Mouse (Mus musculus) kidney, adult 18-20 months (tissue): ENCODE measurements at regions not wholly inside any gene's neighbourhood (a gene's known extent, or its start where the extent isn't known, plus 50 kb on each side); places are given as distances from the start of the nearest gene placed in this dataset.

ENCODE experiments used
- DNase-seq: peaks from one replicate; pipeline ENCODE4 v3.0.0; 2021

DNA sequence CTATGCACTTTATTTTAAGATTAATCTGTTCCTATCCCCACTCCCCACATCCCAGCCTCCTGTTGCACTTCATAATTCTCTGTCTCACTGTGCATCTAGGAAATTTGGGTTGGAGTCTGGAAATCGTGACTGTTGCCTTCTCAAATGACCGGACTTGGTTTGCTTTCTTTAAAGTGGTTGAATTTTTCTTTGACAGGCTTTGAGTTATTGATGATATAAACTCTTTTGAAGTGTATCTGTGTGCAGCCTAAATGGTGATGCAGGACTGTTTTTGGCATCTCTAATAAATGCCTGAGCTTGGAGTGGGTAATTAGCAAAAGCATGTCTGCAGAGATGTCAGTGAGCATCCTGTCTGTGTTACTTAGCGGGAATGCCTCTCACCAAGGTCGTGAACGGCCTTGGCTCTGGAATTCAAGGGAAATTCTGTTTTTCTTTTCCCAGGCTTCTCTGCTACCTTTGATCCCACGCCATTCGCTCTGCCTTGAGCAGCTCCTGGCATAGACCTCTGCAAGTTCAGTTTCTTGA, 292.8 kb upstream of the Igfbp3 start:
- no peak for DNase-seq

DNA sequence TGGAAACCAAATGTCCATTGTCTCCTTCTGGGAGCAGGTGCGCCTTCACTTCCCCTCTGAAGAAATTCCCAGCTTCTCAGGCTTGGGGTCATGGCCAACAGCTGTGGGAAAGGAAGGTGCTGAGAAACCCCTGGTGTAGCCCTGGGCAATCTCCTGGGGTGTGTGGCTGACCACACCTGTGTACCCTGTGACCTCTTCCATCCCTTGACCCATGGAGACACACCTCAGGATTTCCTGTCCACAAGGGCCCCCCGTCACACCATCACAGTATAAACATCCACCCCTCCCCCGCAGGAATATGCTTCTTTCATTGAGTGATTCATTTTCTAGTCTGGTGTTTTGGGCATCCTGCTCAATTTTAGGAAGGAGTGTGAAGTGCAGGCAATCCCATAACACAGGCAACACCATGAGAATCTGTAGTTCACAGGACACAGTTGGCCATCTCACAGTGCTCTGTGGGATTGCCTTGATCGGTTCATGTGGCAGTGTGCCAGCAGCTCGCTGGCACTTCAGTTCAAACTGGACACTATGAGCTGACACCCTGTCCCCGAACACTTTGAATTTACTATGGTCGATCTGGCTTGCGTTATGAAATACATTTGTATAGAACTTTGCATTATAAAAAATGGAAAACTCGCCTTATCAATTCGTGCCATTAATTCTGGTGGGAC, 291.1 kb upstream of the Igfbp3 start:
- peak; percentile 20 for DNase-seq

DNA sequence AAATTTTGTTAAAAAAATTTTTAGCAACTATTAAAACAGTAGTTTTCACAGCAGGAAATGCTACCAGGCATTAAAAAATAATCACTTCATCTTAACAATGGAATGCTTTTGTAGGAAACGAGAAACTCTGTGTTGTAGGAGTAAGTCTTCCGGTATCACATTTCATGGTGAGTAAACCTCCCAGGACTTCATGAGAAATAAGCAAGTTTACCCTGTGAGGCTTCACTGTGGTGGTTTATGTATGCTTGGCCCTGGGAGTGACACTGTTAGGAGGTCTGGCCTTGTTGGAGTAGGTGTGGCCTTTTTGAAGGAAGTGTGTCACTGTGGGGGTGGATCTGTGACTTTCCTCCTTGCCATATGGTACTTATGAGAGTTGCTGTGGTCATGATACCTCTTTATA, 289.0 kb upstream of the Igfbp3 start:
- DNase-seq: no peak

DNA sequence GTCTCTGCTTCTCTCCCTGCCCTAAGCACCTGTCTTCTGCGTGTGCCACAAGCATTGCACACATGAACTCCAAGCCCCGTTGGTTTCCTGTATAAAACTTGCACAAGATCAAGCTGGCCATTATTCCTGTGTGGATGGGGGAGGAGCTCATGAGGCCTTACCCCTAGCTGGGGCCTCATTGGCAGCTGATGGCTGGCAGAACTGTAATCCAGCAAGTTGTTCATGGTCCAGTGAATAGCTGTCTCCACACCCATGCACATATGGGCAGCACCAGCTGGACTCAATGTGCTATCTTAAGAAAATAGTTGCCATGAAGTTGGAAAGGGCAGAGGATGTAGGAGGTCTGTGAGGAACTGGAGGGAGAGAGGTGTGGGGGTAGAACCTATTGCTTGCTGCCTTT, 288.3 kb upstream of the Igfbp3 start:
- no peak for DNase-seq

DNA sequence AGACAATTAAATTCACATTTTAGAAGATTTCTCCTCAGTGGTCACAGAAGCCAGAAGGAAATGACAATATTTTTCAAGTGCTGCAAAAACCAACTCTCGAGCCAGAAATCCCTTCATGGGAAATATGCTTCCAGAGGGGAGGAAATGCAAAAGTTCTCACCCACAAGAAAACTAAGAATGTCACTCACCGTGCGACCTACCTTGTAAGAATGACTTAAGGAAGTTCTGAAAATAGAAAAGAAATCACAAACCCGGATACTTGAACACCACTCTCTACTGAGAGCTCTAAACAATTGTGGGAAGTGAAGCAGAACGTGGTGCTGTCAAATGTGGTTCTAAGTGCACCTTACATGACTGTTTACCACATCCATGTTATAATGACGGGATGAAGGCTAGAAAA, 284.1 kb upstream of the Igfbp3 start:
- DNase-seq: no peak

DNA sequence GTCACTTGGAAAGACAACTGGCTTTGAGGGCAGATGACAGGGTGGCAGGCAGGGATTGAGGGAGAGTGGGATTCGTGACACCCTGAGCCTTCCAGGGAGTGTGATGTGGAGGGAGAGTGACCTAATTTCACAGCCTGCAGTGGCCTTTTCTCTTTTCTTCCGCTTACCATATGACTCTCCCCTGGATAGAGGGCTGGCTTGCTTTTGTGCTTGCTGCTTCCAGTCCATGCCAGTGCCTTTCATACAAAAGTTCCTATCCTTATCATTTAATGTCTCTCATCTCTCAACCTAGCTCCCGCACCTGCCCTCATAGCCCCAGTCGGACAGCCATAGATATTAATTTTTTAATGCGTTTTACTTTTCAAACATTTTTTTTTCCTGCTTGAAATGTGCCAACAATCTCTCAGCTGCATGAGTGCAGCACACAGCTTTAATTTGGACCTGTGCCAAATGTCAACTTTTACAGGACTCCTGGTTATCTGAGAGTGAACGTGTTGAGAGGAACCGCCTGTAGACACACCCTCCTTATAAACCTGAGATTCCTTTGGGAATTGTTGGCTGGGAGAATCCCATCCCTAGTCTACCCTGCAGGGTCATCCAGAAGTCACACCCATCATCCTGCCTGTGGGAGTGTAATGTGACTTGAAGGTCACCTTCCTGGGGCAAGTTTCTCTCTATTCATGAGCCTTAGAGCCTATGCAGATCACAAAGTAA, 260.3 kb upstream of the Igfbp3 start:
- DNase-seq: no peak

DNA sequence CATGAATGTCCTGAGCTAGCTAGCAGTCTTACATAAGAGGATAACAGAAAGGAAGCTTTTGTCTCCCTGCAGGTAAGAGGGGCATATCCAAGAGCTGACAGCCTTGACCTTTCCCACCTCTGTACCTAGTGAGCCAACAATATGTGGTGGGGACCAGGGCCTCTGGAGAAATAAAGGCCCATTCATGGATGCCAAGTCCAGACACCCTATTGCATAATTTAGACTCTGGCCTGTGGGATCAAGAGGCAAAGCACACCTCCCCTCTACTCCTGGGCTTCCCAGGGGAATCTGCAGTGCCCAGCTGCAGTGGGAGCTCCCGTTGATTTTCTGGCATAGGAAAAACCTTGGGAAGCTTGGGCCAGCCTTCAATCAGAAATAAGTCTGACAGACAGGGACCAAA, 251.8 kb upstream of the Igfbp3 start:
- DNase-seq: no peak

DNA sequence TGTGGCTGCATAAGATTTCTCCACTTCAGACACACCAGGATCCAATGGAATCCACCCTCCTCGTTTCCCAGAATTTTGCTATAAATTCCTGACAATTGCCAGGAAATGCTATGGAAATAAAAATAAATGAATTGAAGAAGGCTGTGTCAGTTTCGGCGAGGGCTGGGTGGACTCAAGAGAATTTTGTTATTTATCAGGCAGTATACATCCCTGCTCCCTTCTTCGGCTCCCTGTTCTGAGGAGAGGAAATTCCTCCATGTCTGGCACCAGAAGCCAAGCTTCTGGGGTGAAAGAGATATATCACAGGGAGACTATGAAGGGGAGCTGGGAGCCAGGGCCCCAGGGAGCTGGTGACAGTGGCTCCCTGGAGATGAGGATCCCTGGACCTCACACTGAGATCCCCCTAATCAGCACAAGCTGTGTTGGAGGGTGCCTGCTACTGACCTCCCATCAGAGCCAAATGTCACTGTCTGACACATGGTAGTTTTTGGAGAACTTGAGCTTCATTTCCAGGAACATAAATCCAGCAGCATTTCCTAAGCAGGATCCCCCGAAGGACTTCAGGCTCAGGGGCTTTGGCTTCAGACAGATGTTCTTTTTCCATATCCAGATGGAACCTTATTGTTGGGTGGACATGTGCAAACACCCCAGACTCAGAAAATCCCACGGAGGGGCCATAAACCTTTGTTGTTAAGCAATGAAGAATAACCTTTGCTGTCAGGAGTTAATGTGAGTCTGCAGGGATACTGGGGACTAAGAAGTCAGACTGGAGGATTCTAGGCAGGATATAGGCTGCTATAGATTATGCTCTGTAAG, 248.4 kb upstream of the Igfbp3 start:
- DNase-seq: no peak

DNA sequence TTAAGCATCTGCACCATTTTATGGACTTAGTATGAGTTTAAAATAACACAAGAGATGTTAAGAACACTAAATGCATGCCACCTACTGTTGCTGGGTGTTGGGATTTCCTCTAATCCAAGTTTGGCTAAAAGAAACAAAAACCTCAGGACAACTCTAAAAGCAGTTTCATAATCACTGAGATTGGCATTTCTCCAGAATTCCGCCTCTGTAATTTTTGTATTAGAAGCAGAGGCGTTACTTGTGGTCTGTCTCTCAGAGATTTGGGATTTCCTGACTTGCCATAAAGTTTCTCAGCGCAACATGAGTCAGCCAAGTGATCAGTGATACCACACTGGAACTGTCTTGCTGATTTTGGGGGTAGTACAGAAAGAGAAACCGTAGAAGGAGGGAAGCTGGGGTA, 238.0 kb upstream of the Igfbp3 start:
- DNase-seq: no peak

DNA sequence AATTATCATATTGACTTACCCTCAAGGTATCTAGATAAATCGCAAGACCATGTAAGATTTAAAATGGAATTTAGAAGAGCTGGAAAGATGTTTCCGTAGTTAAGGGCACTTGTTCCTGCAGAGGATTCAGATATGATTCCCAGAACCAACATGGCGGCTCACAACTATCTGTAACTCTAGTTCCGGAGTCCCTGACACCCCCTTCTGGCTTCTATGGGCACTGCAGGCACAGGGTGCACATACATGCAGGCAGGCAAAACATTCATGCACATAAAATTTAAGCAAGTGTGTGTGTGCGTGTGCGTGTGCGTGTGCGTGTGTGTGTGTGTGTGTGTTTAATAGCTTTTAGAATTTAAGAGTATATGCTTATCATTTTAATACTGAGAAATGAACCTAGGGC, 230.8 kb upstream of the Igfbp3 start:
- DNase-seq: no peak

DNA sequence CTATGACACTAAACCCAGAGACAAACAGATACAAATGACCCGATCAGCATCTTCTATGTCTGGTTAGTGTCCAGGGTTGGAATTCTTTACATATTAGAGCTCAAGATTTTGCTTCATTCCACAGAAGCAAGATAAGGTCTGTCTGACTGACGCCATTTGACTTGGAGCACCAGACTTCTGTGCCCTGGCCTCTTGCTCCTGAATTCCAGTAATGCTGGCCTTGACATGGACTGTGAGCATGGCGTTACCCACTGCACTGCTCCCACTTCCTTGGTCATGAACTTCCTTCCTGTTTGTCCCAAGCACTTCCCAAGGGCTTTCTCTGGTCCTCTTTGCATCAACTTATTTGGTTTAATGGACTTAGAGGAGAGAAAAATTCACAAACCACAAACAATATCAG, 225.6 kb upstream of the Igfbp3 start:
- DNase-seq: no peak

DNA sequence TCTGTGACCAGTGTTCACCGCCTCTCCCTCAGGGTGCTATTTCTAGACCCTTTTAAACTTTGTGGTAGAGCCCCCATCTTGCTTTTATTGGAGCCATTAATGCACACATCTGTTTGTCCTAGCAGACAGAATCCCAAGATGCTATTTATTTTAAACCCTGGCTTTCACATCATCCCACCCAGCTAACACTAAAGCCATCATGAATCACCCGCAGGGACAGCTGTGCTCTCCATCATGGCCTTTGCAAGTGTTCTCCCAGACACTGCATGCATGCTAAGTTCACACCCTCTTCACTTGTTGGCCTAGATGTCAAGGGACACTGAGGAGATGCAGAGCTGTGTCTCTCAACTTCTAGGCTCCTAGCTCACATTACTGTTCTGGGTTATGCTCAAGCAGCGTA, 220.9 kb upstream of the Igfbp3 start:
- no peak for DNase-seq

DNA sequence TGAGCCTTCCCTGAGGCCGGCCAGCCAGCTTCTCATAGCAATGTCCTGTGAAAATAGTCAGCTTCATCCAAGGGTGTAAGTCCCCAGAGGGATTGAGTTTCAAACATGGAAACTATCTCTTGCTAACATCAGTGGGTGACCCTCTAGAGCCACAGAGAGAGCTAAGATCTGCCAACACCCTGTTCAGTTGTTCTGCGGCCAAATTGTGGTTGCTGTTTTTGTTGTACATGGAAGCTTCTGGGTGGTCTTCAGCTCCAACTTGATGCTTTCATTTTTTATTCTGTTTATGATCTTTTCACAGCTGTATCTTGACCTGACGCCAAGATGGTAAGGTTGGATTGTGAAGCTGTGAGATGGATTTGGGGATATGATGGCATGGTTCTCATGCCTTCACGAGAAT, 214.0 kb upstream of the Igfbp3 start:
- no peak for DNase-seq

DNA sequence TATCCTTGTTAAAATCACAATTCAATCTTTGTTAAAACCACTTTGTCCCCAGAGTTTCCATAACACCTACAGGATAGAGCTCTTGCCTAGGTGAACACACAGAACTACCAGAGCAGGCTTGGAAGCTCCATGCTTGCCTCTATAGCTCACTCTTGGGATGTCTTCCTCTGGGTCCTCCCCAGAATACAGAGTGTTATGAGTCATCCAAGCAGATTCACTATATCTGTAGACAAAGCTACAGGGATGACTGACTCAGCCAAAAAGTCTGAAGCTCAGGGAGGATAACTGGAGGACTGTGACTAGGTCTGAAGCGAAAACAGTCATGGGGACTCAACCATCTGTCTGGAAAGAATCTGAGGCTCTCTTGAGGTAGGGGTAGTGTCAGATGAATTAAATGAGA, 211.5 kb upstream of the Igfbp3 start:
- DNase-seq: no peak

DNA sequence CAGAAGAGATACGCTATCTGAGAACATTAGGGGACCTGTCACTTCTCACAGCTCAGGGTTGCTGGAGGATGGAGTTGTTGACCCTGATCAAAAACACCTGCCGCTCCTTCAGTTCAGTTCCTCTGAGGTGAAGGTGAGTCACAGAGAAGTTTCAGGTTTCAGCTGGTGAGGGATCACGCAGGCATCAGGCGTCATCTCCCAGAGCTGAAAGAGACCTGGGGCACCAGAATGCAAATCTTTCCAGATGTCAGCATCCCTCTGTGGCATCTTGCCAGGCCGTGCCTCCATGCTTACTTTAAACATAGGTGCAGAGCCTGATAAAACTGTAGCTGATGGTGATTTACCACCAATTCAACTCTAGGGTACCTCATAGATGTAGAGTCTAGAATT, 210.4 kb upstream of the Igfbp3 start:
- no peak for DNase-seq

DNA sequence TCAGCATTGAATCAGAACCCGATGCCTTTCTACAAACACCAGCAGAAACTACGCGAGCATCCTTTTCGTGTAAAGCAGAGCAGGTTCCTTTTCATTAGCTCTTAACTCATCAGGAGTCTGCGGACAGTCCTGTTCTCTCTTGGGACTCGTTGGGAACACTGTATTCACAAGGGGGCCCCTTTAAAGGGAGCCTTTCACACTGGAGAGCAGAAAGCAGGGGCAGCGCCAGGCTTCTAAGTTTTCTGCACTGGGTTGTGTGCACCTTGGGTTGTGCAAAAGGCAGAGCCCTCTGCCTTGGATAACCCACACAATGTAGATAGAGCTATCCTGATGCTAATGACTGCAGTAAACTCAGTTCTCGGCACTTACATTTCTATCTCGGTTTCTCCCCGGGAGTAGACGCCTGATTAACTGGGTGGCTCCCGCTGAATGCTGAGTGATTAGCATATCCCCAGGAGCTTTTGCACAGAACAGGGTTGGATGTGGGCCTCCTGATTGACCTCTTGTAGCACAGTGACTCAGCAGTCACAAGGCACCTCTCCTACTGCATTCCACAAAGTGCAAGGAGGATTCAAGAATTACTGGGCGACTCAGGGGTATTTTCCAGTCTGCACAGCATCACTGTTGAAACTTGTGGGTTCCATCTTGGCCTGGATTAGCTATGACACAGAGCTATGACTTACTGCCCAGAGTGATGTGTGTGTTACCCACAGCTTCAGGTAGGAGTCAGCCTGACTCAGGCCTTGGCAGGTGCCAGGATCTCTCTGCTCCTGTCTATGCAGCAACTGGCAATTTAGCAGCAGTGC, 209.8 kb upstream of the Igfbp3 start:
- peak; percentile 41 for DNase-seq

DNA sequence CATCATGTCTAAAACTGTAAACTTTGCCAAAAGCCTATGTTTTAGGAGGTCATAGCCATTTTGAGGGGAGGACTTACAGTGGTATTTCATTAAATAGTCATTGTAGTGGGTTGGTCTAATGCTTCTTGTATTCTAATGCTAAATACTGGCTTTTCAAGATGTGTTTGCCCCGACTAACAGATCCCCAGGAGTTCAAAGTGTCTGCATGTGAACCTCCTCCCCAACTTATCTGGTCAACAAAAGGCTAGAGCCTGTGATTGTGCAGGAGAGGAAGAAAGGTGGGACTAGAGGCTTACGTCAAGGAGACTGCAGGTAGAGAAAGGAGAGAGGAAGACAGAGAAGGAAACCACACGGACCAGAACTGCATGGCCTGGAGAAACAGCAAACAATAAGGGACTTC, 198.9 kb upstream of the Igfbp3 start:
- DNase-seq: no peak

DNA sequence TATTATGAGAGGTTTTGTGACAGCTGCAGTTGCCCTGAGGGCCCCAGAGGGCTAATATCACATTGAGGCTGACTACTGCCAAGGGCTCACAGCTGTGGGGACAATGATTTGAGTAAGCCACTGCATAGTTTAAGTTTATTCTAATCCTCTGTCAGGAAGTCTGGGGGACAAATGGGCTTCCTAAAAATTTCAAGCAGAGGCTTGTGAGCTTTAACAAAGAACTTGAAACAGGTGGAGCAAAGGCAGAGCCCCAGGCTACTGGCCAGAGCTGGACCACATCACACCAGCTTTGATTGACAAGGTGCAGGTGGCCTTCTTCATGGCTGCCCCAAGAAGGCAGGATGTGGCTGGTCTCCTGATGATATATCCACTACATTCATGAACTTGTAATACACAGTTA, 195.3 kb upstream of the Igfbp3 start:
- no peak for DNase-seq

DNA sequence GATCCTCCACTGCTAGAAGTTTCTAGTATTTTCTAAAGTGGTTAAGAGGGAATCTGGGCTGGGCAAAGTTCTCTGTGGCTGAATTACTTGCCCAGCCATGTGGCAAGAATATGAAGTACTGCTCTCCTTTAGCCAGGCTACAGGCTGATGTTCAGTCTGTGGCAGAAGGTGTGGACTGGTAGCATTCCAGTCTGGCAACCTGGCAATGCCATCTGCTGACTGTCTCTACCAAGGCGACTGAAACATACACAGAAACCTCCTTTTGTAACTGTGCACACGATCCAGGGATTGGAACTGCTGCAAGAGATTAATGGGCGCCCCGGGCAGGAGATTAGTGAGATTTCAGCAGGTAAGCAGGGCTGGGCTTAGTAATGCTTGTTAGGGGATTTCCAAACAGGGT, 190.9 kb upstream of the Igfbp3 start:
- DNase-seq: no peak

DNA sequence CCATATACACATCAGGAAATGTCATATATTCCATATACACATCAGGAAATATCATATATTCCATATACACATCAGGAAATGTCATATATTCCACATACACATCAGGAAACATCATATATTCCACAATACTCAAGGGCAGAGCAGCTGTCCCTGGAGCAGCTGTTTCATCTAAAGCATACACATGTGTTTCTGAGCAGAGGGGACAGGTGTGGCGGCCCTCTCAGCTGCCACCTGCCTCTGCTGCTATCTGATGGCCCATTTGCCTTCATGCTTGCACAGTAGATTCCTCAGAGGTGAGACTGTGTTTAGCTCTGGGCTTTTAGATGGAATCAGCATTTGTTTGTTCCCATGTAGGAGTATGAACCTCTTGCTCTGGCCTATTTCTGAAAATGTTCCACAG, 158.1 kb upstream of the Igfbp3 start:
- DNase-seq: no peak

DNA sequence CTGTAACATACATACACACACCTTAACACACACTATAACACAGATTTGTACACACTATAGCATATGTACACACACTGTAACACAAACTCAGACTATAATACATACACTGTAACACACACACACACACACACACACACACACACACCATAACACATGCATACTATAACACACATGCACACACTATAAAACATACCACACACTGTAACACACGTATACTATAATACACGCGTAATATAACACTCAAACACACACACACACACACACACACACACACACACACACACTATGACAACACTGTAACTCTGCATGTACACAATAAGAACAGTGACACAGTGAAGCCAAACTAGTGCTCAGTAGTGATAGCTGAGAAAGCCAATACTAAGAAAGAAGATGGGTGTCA, 147.7 kb upstream of the Igfbp3 start:
- no peak for DNase-seq

DNA sequence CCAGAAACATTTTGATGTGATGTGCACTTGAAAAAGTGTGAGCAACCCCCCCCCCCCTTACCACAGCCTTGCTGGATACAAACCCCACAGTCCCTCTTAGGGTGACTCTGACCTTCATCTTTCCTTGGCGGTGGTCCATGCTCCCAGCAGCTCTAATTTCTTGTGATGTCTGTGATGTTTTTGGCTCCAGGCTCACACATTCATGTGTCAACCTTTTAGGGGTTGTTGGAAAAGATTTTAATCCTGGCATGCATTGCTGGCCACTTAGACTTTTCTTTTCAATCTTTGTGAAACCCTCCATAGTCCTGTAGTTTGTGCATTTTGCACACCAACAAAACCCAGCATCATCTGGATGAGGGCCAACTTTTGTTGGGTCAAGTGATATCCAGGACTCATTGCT, 134.9 kb upstream of the Igfbp3 start:
- no peak for DNase-seq

DNA sequence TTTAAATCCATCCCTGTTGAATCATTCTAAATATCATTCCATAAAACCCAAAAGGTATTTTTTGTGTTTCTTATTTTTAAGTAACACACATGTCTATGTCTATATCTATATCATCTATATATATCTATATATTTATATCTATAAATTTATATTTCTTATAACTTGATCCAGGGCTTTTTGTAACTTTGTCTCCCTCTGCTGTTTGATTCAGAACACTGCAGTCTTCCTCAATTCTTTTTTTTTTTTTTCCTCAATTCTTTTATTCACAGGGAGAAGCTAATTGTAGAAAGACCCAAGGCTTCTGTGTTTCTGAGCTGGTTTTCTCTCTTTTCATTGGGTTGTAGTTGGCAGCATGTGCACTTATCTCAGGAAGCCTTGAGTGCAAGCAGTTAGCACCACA, 124.1 kb upstream of the Igfbp3 start:
- DNase-seq: no peak
